Mouse (Mus musculus): Measurements from ENCODE around the gene Gm49358.
A peak's percentile ranks its signal among the peaks of the same experiment; 100 is the strongest.

Gm49358 gene

DNA sequence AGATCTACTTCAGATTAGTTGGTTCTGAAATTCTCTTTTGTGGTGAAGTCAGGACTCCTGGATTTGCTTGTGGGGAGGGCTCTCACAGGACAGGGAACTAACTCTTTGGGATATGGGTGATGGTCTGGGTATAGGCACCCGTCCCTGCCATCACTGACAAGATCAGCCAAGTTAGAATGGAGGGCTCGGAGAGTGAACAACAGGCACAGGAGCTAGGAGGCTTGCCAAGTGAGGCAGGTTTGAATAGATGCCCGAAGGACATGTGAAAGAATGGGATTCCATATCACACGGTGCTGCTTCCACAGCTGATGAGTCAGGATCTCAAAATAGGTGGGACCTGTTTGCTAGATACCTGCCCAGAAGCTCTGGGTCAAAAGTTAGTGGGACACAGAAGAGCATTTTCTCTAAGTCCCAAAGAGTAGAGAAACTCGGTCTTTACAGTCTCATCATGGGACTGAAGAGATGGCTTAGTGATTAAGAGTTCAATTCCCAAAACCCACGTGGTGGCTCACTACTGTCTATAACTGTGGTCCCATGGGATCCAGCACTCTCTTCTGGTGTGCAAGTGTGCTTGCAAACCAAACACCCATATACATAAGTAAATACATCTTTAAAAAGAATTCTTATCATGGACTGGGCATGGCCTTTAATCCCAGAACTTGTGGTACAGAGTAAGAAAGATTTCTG, 7.8 kb upstream of the Gm49358 start:
- peaks cover 5% of the 10 kb centered on the region for H3K4me1 ChIP-seq (replicated peaks; ENCODE audit: low read depth, low read length)
- H3K9me3 ChIP-seq (ENCODE audit: low read length), result no peaks in the 10 kb centered on the region
- H3K27me3 ChIP-seq (ENCODE audit: insufficient read depth, low read length), result no peaks in the 10 kb centered on the region
- H3K4me3 ChIP-seq (replicated peaks; ENCODE audit: low read length), result no peak overlapping the region
- no peaks in the 10 kb centered on the region for H3K36me3 ChIP-seq (ENCODE audit: insufficient read depth, low read length)
- TF ChIP-seq NANOG (IDR thresholded peaks at IDR 0.05; ENCODE audit: borderline replicate concordance, low read length), result no peak
- TF ChIP-seq POU5F1 (IDR thresholded peaks at IDR 0.05; ENCODE audit: borderline replicate concordance, low read length), result no peak
- no peak for TF ChIP-seq CTCF (conservative IDR thresholded peaks at IDR 0.05; ENCODE audit: low read length)

DNA sequence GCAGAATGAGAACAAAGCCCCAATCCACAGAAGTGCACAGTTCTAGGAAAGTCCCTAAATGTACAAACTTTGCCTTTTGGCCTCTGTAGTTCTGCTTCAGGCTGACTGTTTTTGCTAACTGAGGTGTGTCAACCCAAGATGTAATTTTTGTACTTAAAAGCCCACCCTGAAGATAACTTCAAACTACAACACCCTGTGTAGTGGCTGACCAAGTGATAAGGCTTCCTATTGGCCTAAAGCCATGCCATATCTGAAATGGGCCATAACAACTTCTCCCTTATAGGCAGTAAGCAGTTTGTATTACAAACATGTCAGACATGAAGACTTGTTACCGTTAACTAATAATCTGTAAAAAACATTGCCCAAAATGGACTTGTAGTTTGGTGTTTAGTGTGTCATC, 6.0 kb upstream of the Gm49358 start:
- Histone ChIP-seq H3K4me3 (replicated peaks; ENCODE audit: low read length) (no peak overlapping the region), H3K9me3 (ENCODE audit: low read length) (0 out of 2 replicates have a peak, but pooled peaks cover under 1% of the 10 kb centered on the region), H3K27me3 (ENCODE audit: insufficient read depth, low read length) (no peaks in the 10 kb centered on the region), H3K4me1 (replicated peaks; ENCODE audit: low read depth, low read length) (peaks cover 22% of the 10 kb centered on the region), H3K36me3 (ENCODE audit: insufficient read depth, low read length) (no peaks in the 10 kb centered on the region)
- TF ChIP-seq POU5F1 (IDR thresholded peaks at IDR 0.05; ENCODE audit: borderline replicate concordance, low read length) (no peak), CTCF (conservative IDR thresholded peaks at IDR 0.05; ENCODE audit: low read length) (no peak), NANOG (IDR thresholded peaks at IDR 0.05; ENCODE audit: borderline replicate concordance, low read length) (no peak)

DNA sequence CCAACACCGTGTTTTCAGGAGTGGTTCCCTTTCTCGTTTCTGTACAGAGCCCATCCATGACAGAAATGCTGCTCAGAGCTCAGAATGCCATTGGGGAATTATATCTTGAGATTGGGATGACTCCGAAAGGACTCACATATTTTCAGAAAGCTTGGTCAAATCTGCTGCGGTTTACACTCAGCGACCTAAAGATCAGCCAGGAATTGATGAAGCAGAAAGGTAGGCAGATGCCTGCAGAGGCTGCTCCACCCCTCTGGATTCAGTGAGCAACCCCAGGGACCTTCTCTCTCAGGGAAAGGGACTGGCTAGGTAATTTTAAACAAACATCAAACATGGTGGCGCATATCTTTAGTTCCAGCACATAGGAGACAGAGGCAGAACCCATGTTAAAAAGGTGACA, 5.6 kb upstream of the Gm49358 start:
- Histone ChIP-seq H3K4me1 (replicated peaks; ENCODE audit: low read depth, low read length) (peaks cover 25% of the 10 kb centered on the region), H3K27me3 (ENCODE audit: insufficient read depth, low read length) (no peaks in the 10 kb centered on the region), H3K36me3 (ENCODE audit: insufficient read depth, low read length) (no peaks in the 10 kb centered on the region), H3K9me3 (ENCODE audit: low read length) (peaks cover 4% of the 10 kb centered on the region; the same call in 1 of the 2 replicates), H3K4me3 (replicated peaks; ENCODE audit: low read length) (no peak overlapping the region)
- no peak for TF ChIP-seq POU5F1 (IDR thresholded peaks at IDR 0.05; ENCODE audit: borderline replicate concordance, low read length)
- no peak for TF ChIP-seq CTCF (conservative IDR thresholded peaks at IDR 0.05; ENCODE audit: low read length)
- TF ChIP-seq NANOG (IDR thresholded peaks at IDR 0.05; ENCODE audit: borderline replicate concordance, low read length), result no peak

DNA sequence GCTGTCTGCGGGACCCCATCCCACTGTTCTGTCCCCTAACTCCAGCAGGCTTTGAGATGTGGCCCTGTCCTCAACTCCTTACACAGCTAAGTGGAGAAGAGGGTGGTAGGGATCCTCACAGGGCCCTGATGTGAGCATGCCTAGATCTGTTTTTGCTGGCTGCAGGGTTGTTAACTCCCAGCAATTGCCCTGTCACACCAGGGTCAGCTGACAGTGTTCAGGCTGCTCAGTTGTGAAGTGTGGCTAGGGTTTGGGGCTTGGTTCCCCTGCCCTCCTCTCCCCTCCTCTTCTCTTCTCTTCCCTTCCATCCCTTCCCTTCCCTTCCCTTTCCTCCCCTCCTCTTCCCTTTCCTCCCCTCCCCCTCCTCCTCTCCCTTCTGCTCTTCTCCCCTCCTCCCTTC, 2.5 kb upstream of the Gm49358 start:
- Histone ChIP-seq H3K9me3 (ENCODE audit: low read length) (peaks cover 4% of the 10 kb centered on the region; the same call in 1 of the 2 replicates), H3K36me3 (ENCODE audit: insufficient read depth, low read length) (no peaks in the 10 kb centered on the region), H3K27me3 (ENCODE audit: insufficient read depth, low read length) (no peaks in the 10 kb centered on the region), H3K4me1 (replicated peaks; ENCODE audit: low read depth, low read length) (peaks cover 25% of the 10 kb centered on the region), H3K4me3 (replicated peaks; ENCODE audit: low read length) (no peak overlapping the region)
- no peak for TF ChIP-seq POU5F1 (IDR thresholded peaks at IDR 0.05; ENCODE audit: borderline replicate concordance, low read length)
- no peak for TF ChIP-seq NANOG (IDR thresholded peaks at IDR 0.05; ENCODE audit: borderline replicate concordance, low read length)
- TF ChIP-seq CTCF (conservative IDR thresholded peaks at IDR 0.05; ENCODE audit: low read length), result no peak

DNA sequence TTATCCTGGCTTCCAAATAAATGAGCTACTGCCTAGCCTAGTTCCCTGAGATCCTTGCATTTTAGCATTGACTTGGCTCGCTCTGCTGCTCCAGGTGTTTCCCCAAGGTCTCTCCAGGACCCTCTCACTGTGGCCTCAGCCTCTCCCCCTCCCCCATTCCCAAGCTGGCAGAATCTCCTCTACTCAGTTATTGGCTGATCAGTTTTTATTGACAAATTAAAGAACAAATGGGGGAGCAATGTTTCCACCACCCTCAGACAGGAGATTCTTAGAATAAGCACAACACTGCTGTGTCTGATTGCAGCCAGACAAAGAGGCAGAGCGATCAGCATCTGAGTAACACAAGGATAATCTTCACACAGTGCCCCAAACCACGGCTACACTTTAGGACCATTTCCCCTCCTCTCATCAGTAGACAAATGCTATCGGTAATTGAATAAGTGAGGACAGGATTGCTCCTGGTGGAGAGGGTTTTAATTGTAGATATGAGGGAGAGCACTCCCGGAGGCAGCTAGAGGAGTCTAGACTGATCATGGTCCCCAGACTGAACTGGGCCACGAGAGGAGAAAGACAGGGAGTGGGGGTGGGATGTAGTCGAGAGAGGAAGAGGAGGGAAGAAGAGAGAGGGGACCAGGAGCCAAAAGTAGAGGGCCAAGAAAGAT, 1.9 kb upstream of the Gm49358 start:
- Histone ChIP-seq H3K4me1 (replicated peaks; ENCODE audit: low read depth, low read length) (peaks cover 25% of the 10 kb centered on the region), H3K27me3 (ENCODE audit: insufficient read depth, low read length) (no peaks in the 10 kb centered on the region), H3K4me3 (replicated peaks; ENCODE audit: low read length) (no peak overlapping the region), H3K36me3 (ENCODE audit: insufficient read depth, low read length) (no peaks in the 10 kb centered on the region), H3K9me3 (ENCODE audit: low read length) (peaks cover 4% of the 10 kb centered on the region; the same call in 1 of the 2 replicates)
- no peak for TF ChIP-seq CTCF (conservative IDR thresholded peaks at IDR 0.05; ENCODE audit: low read length)
- no peak for TF ChIP-seq NANOG (IDR thresholded peaks at IDR 0.05; ENCODE audit: borderline replicate concordance, low read length)
- TF ChIP-seq POU5F1 (IDR thresholded peaks at IDR 0.05; ENCODE audit: borderline replicate concordance, low read length), result no peak

DNA sequence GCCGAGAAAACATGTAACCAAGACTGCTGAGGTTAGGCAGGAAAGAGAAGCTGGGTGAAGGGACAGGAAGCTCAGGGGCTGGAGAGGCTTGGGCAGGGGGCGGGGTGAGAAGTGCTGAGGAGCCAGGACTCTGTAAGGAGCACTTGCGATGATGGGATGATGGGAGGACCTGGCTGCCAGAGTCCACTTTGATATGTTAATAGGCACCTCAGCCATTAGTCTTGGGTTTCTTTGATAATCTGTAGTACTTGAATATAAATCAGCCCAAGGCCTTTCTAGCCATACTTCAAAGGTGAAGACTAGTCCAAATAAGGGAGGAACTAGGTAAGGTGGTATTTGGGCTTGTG, 1.4 kb upstream of the Gm49358 start:
- Histone ChIP-seq H3K4me3 (replicated peaks; ENCODE audit: low read length) (no peak overlapping the region), H3K36me3 (ENCODE audit: insufficient read depth, low read length) (no peaks in the 10 kb centered on the region), H3K9me3 (ENCODE audit: low read length) (peaks cover 4% of the 10 kb centered on the region; the same call in 1 of the 2 replicates), H3K4me1 (replicated peaks; ENCODE audit: low read depth, low read length) (peaks cover 25% of the 10 kb centered on the region), H3K27me3 (ENCODE audit: insufficient read depth, low read length) (no peaks in the 10 kb centered on the region)
- TF ChIP-seq POU5F1 (IDR thresholded peaks at IDR 0.05; ENCODE audit: borderline replicate concordance, low read length), result no peak
- TF ChIP-seq NANOG (IDR thresholded peaks at IDR 0.05; ENCODE audit: borderline replicate concordance, low read length), result no peak
- TF ChIP-seq CTCF (conservative IDR thresholded peaks at IDR 0.05; ENCODE audit: low read length), result no peak

DNA sequence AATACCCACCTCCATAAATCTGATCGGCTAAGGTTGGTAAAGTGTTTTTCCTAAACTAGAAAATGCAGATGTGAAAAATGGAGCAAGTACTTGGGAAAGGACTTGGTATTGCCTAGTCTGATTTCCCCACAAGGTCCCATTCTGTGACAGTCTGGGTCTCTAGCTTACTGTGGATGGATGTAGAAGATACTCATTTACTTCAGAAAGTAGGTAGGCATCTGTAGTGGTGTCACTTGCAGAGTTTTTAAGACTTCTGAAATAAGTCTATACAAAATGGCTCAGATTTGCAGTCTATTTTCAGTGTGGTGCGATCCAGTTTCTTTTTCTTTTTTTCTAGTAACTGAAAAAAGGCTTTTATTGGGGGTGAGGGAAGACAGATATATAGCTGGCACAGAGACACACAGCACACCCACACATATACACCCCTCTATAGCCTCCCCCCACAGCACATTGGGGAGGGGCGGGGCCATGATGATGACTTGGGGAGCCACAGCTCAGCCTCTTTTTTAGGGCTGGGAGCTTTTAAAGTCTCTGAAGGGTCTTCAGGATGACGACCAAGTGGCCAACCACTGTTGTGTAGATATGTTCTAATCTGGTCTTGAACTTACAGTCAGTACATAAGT, 1.7 kb downstream of the Gm49358 start:
- H3K36me3 ChIP-seq (ENCODE audit: insufficient read depth, low read length), result no peaks in the 10 kb centered on the region
- H3K27me3 ChIP-seq (ENCODE audit: insufficient read depth, low read length), result no peaks in the 10 kb centered on the region
- peaks cover 42% of the 10 kb centered on the region for H3K4me1 ChIP-seq (replicated peaks; ENCODE audit: low read depth, low read length)
- TF ChIP-seq POU5F1 (IDR thresholded peaks at IDR 0.05; ENCODE audit: borderline replicate concordance, low read length) (no peak), CTCF (conservative IDR thresholded peaks at IDR 0.05; ENCODE audit: low read length) (no peak), NANOG (IDR thresholded peaks at IDR 0.05; ENCODE audit: borderline replicate concordance, low read length) (no peak)
- peaks cover 4% of the 10 kb centered on the region; the same call in 1 of the 2 replicates for H3K9me3 ChIP-seq (ENCODE audit: low read length)
- H3K4me3 ChIP-seq (replicated peaks; ENCODE audit: low read length), result no peak overlapping the region

DNA sequence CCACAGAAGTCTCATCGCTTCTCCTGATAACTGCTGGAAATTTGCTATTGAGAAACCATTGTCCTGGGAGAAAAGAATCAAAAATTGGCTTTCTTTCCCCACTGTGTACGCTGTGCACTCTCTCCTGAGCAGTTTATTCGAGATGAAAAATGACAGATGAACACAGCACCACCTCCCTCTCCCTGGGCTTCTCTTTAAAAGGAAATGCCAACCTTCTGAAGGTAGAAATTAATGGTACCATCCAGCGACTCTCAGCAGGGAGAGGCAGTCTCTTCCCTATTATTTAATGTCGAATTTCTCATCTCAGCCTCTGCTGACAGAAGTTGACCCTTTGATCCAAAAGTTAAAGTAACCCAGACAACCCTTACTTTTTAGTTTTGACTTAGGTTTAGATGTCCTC, 5.4 kb downstream of the Gm49358 start:
- TF ChIP-seq NANOG (IDR thresholded peaks at IDR 0.05; ENCODE audit: borderline replicate concordance, low read length) (no peak), CTCF (conservative IDR thresholded peaks at IDR 0.05; ENCODE audit: low read length) (no peak), POU5F1 (IDR thresholded peaks at IDR 0.05; ENCODE audit: borderline replicate concordance, low read length) (no peak)
- Histone ChIP-seq H3K27me3 (ENCODE audit: insufficient read depth, low read length) (0 out of 2 replicates have a peak, but pooled peaks cover 2% of the 10 kb centered on the region), H3K4me3 (replicated peaks; ENCODE audit: low read length) (0 out of 2 replicates have a peak overlapping the region, but pooled peaks have one; percentile 26), H3K4me1 (replicated peaks; ENCODE audit: low read depth, low read length) (peaks cover 40% of the 10 kb centered on the region), H3K36me3 (ENCODE audit: insufficient read depth, low read length) (no peaks in the 10 kb centered on the region), H3K9me3 (ENCODE audit: low read length) (no peaks in the 10 kb centered on the region)

Measured in E14TG2a.4 (cell line).